19 mouse cellular contexts compared by ENCODE assay signal in genomic region chr2:128404405-128404804, GRCm38 (mm10).
DNase-seq lines count a peak whose midpoint lies in the region; ATAC-seq lines count a peak whose summit lies in the region.
"Had no signal": no experiment of that assay in that cellular context is flagged by ENCODE, and none has a peak within 500 bp of the region (broad histone marks: within the 10 kb centered on the region; RNA-seq: fewer than 3 reads in every experiment).

No protein-coding gene starts in this region.

- H3K27me3 ChIP-seq in kidney, embryonic 16.5 days (ENCODE audit: insufficient read depth, low read length): no peaks in the 10 kb centered on the region
- H3K27me3 ChIP-seq in limb, embryonic 10.5 days (ENCODE audit: low read depth, poor library complexity, severe bottlenecking): peaks cover 10% of the 10 kb centered on the region; the same call in 1 of the 2 replicates
- H3K27me3 ChIP-seq: forebrain, embryonic 13.5 days; hindbrain, embryonic 12.5 days had no signal

- intact Hi-C loops in heart, postnatal 25 days (cut with DNase I): no loop called here

- peaks cover 33% of the 10 kb centered on the region for H3K4me1 ChIP-seq in kidney, embryonic 16.5 days (ENCODE audit: insufficient read depth, low read length)
- peaks cover 40% of the 10 kb centered on the region for H3K4me1 ChIP-seq in limb, embryonic 10.5 days

- no peaks in the 10 kb centered on the region for H3K9me3 ChIP-seq in kidney, embryonic 16.5 days (ENCODE audit: low read length)
- H3K9me3 ChIP-seq in limb, embryonic 10.5 days (replicated peaks): no peaks in the 10 kb centered on the region
- H3K9me3 ChIP-seq: forebrain, embryonic 13.5 days; G1E; heart, embryonic 15.5 days; hindbrain, embryonic 12.5 days had no signal

- H3K4me2 ChIP-seq in kidney, embryonic 16.5 days (replicated peaks; ENCODE audit: low read depth, low read length): no peak overlapping the region
- H3K4me2 ChIP-seq: forebrain, embryonic 13.5 days; hindbrain, embryonic 12.5 days had no signal

- 75% methylated on average over 3 of the region's 3 CpGs for WGBS in kidney, embryonic 16.5 days
- 82% methylated on average over 3 of the region's 3 CpGs for WGBS in limb, embryonic 10.5 days

- no peaks in the 10 kb centered on the region for H3K36me3 ChIP-seq in kidney, embryonic 16.5 days (ENCODE audit: insufficient read depth, low read length)
- no peaks in the 10 kb centered on the region for H3K36me3 ChIP-seq in limb, embryonic 10.5 days
- H3K36me3 ChIP-seq: G1E; heart, embryonic 15.5 days; hindbrain, embryonic 12.5 days had no signal

- DNase-seq in heart, adult 11 months: peak; percentile 88
- DNase-seq in heart, postnatal 25 days (ENCODE audit: low spot score): no peak
- no peak for DNase-seq in kidney, adult 8-10 months
- DNase-seq in limb, embryonic 10.5 days (ENCODE audit: low spot score): no peak
- no peak for DNase-seq in layer of hippocampus, adult 18-20 months (ENCODE audit: low spot score in 2 of 2)
- DNase-seq: adrenal gland, adult 8-10 months; adrenal gland, postnatal 36 days; cerebellum, adult 2 months; cerebellum, postnatal 10 days; forebrain, postnatal 0 days; gastrocnemius, postnatal 36 days; heart, adult 18-20 months; heart, postnatal 36 days had no signal

- ATAC-seq in kidney, embryonic 16.5 days (ENCODE audit: low FRiP score, low TSS enrichment): peak; percentile 55; the same call in 1 of the 2 replicates
- ATAC-seq: forebrain, embryonic 13.5 days; forebrain, postnatal 0 days; hindbrain, embryonic 16.5 days had no signal

- H3K9ac ChIP-seq in kidney, embryonic 16.5 days (replicated peaks; ENCODE audit: low read length): no peak overlapping the region
- H3K9ac ChIP-seq: forebrain, embryonic 13.5 days; forebrain, postnatal 0 days; heart, embryonic 15.5 days; hindbrain, embryonic 12.5 days had no signal

- H3K4me3 ChIP-seq in kidney, embryonic 16.5 days (ENCODE audit: low read length): no peak overlapping the region
- no peak overlapping the region for H3K4me3 ChIP-seq in limb, embryonic 10.5 days
- H3K4me3 ChIP-seq: forebrain, embryonic 13.5 days; heart, embryonic 15.5 days; hindbrain, embryonic 12.5 days had no signal

- H3K27ac ChIP-seq in kidney, embryonic 16.5 days (ENCODE audit: low read length): no peak overlapping the region
- peak overlapping the region; percentile 14; the same call in 1 of the 2 replicates for H3K27ac ChIP-seq in limb, embryonic 10.5 days
- H3K27ac ChIP-seq: forebrain, embryonic 13.5 days; heart, embryonic 15.5 days; hindbrain, embryonic 12.5 days had no signal
